Mouse (Mus musculus) lung, postnatal 0 days (tissue): ENCODE data around the gene Olfr1104.

Experiments used
- CTCF ChIP-seq: IDR thresholded peaks from 2 replicates; pipeline ENCODE4 v1.5.1; 2016; ENCODE audit warnings: antibody characterized with exemption, mild to moderate bottlenecking
- EP300 ChIP-seq: IDR thresholded peaks from 2 replicates; pipeline ENCODE4 v1.6.1; 2016; ENCODE audit warnings: antibody characterized with exemption, mild to moderate bottlenecking, control low read depth

DNA sequence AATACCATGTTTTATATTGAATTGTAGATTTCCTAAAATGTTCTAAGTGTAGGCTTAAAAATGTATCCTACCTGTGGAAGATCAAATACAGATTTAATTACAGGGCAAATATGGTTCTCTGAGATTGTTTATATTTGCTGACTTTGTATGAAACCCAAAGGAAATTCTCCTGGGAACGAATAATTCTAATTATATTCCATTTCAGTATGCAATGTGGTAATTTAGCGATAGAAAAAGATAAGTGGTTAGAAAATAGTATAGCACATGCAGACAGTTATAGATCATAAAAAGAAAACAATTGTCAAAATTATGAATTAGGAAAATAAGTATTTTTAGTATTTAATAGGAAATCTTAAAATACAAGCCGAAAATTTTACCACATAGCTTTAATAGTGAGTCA lies 35.8 kb downstream of the Olfr1104 start, which contains the start of gene Olfr1101:
- TF ChIP-seq CTCF (no peak), EP300 (no peak)
